In genomic region chr11:55373838-55374237, GRCm38 (mm10) we compare ENCODE assay signal across 15 mouse cellular contexts. TPM values are rescaled to one million over a fixed set of nuclear protein-coding genes. Genes with fewer than 3 reads are reported as not detected.
DNase-seq lines count a peak whose midpoint lies in the region; ATAC-seq and TF ChIP-seq lines count a peak whose summit lies in the region.
"Had no signal": no experiment of that assay in that cellular context is flagged by ENCODE, and none has a peak within 500 bp of the region (broad histone marks: within the 10 kb centered on the region; RNA-seq: fewer than 3 reads in every experiment).

No protein-coding gene starts in this region.

- no peak overlapping the region for H3K4me3 ChIP-seq in cerebellum, adult 2 months (replicated peaks; ENCODE audit: insufficient read depth, low read depth, low read length)
- H3K4me3 ChIP-seq in midbrain, embryonic 11.5 days (ENCODE audit: low read depth, low read length) = no peak overlapping the region
- H3K4me3 ChIP-seq in midbrain, embryonic 16.5 days (ENCODE audit: low read depth, low read length) = no peak overlapping the region
- H3K4me3 ChIP-seq: forebrain, embryonic 12.5 days; heart, embryonic 12.5 days; megakaryocyte, embryonic 14.5 days; neural tube, embryonic 13.5 days had no signal

- no peak overlapping the region for H3K4me2 ChIP-seq in midbrain, embryonic 11.5 days
- H3K4me2 ChIP-seq in midbrain, embryonic 16.5 days (ENCODE audit: low read length) = no peak overlapping the region
- H3K4me2 ChIP-seq: forebrain, embryonic 12.5 days; heart, embryonic 12.5 days; neural tube, embryonic 13.5 days had no signal

- no peaks in the 10 kb centered on the region for H3K27me3 ChIP-seq in cerebellum, adult 2 months (ENCODE audit: control insufficient read depth, insufficient read depth, low read length)
- H3K27me3 ChIP-seq in midbrain, embryonic 11.5 days (ENCODE audit: control insufficient read depth, insufficient read depth, low read length) = no peaks in the 10 kb centered on the region
- H3K27me3 ChIP-seq in midbrain, embryonic 16.5 days (ENCODE audit: control insufficient read depth, insufficient read depth, low read depth, low read length) = no peaks in the 10 kb centered on the region
- H3K27me3 ChIP-seq: forebrain, embryonic 12.5 days; neural tube, embryonic 13.5 days had no signal

- TF ChIP-seq POLR2A in cerebellum, adult 2 months (IDR thresholded peaks at IDR 0.05; ENCODE audit: borderline replicate concordance, insufficient read depth, low read length) = no peak

- H3K9me3 ChIP-seq in midbrain, embryonic 11.5 days (ENCODE audit: control insufficient read depth, low read length) = no peaks in the 10 kb centered on the region
- no peaks in the 10 kb centered on the region for H3K9me3 ChIP-seq in midbrain, embryonic 16.5 days (replicated peaks; ENCODE audit: control insufficient read depth, low read length, poor library complexity, severe bottlenecking)
- H3K9me3 ChIP-seq: forebrain, embryonic 12.5 days; heart, embryonic 12.5 days; megakaryocyte, embryonic 14.5 days; neural tube, embryonic 13.5 days had no signal

- no peak for ATAC-seq in midbrain, embryonic 11.5 days (ENCODE audit: low FRiP score)
- no peak for ATAC-seq in midbrain, embryonic 16.5 days
- ATAC-seq: intestine, embryonic 16.5 days had no signal

- H3K4me1 ChIP-seq in cerebellum, adult 2 months (ENCODE audit: control insufficient read depth, insufficient read depth, low read length) = peaks cover 19% of the 10 kb centered on the region
- H3K4me1 ChIP-seq in midbrain, embryonic 11.5 days (ENCODE audit: control insufficient read depth, insufficient read depth, low read length) = no peaks in the 10 kb centered on the region
- no peaks in the 10 kb centered on the region for H3K4me1 ChIP-seq in midbrain, embryonic 16.5 days (ENCODE audit: control insufficient read depth, insufficient read depth, low read length)
- H3K4me1 ChIP-seq: forebrain, embryonic 12.5 days; megakaryocyte, embryonic 14.5 days; neural tube, embryonic 13.5 days had no signal

- peak; percentile 46; the same call in 1 of the 2 replicates for TF ChIP-seq CTCF in cerebellum, adult 2 months (IDR thresholded peaks at IDR 0.05; ENCODE audit: borderline replicate concordance, insufficient read depth, low read depth, low read length)

- H3K9ac ChIP-seq in midbrain, embryonic 11.5 days (ENCODE audit: low read length) = no peak overlapping the region
- H3K9ac ChIP-seq in midbrain, embryonic 16.5 days (ENCODE audit: low read depth, low read length) = no peak overlapping the region
- H3K9ac ChIP-seq: forebrain, embryonic 12.5 days; heart, embryonic 12.5 days; neural tube, embryonic 13.5 days had no signal

- H3K36me3 ChIP-seq in midbrain, embryonic 11.5 days (ENCODE audit: control insufficient read depth, insufficient read depth, low read length) = no peaks in the 10 kb centered on the region
- H3K36me3 ChIP-seq in midbrain, embryonic 16.5 days (ENCODE audit: control insufficient read depth, insufficient read depth, low read length) = no peaks in the 10 kb centered on the region
- H3K36me3 ChIP-seq: forebrain, embryonic 12.5 days; heart, embryonic 12.5 days; neural tube, embryonic 13.5 days had no signal

- H3K27ac ChIP-seq in cerebellum, adult 2 months (ENCODE audit: insufficient read depth, low read length) = no peak overlapping the region
- H3K27ac ChIP-seq in midbrain, embryonic 11.5 days (ENCODE audit: low read depth, low read length) = no peak overlapping the region
- H3K27ac ChIP-seq in midbrain, embryonic 16.5 days (ENCODE audit: low read length) = no peak overlapping the region
- H3K27ac ChIP-seq: forebrain, embryonic 12.5 days; neural tube, embryonic 13.5 days had no signal

- no peak for DNase-seq in cerebellum, adult 2 months
- DNase-seq in cerebellum, postnatal 4 days (ENCODE audit: low spot score in 2 of 2) = no peak
- DNase-seq in midbrain, embryonic 11.5 days (ENCODE audit: low spot score, missing footprints) = peak; percentile 73
- peak; percentile 28 for DNase-seq in c-Kit-positive CD71-positive TER-119-positive erythroid progenitor cells, embryonic 14.5 days (ENCODE audit: low spot score)
- peak; percentile 25 for DNase-seq in thymus, postnatal 14 days
- no peak for DNase-seq in urinary bladder, postnatal 4 days (ENCODE audit: low spot score in 2 of 2)
- no peak for DNase-seq in lung, adult 18-20 months
- DNase-seq: adrenal gland, postnatal 25 days; right cerebral cortex, postnatal 4 days had no signal

- WGBS in cerebellum, adult 2 months = 67% methylated on average over 6 of the region's 6 CpGs
- WGBS in midbrain, embryonic 11.5 days = 63% methylated on average over 6 of the region's 6 CpGs
- WGBS in midbrain, embryonic 16.5 days = 58% methylated on average over 6 of the region's 6 CpGs

RNA-seq across cellular contexts. Expression of gene Fat2, which starts 37.5 kb away (rescaled TPM):
- polyA plus RNA-seq in cerebellum, adult 2 months (2012; rRNA removed) = 86.7 and 104 TPM in 2 replicates
- polyA plus RNA-seq in midbrain, embryonic 11.5 days (2014; fragmentation: Nextera tagmentation; extraction: Ambion mirVana) = 0.03 TPM in 1 of 2 replicates, not detected in the other
- 0.07 and 0.08 TPM in 2 replicates for polyA plus RNA-seq in midbrain, embryonic 16.5 days (2015; fragmentation: Nextera tagmentation; extraction: Ambion mirVana)
- polyA plus RNA-seq: heart, embryonic 12.5 days had no signal

RNA-seq across cellular contexts. Expression of gene Sparc, which starts 49.1 kb away (rescaled TPM):
- 1,317 and 1,324 TPM in 2 replicates for polyA plus RNA-seq in cerebellum, adult 2 months (2012; rRNA removed)
- 411 and 428 TPM in 2 replicates for polyA plus RNA-seq in midbrain, embryonic 11.5 days (2014; fragmentation: Nextera tagmentation; extraction: Ambion mirVana)
- 426 and 452 TPM in 2 replicates for polyA plus RNA-seq in midbrain, embryonic 16.5 days (2015; fragmentation: Nextera tagmentation; extraction: Ambion mirVana)

Comparison
In these comparisons a context has a peak if more than half of its experiments do, and no peak if none do; other contexts are left out.
1. DNase-seq: peak in midbrain, embryonic 11.5 days (single experiment), c-Kit-positive CD71-positive TER-119-positive erythroid progenitor cells, embryonic 14.5 days (single experiment) and thymus, postnatal 14 days (single experiment); none in cerebellum, adult 2 months (0 of 2), cerebellum, postnatal 4 days (0 of 2), urinary bladder, postnatal 4 days (0 of 2) and lung, adult 18-20 months (0 of 2).
2. RNA of gene Fat2, which starts 37.5 kb away (polyA plus RNA-seq): 86.7 to 104 TPM in cerebellum, adult 2 months; 0.07 to 0.08 TPM in midbrain, embryonic 16.5 days and 0.03 TPM in midbrain, embryonic 11.5 days; every median in the first group is over 10 times any median in the second.